Comparison of ENCODE assay signal across 11 mouse cellular contexts in the genomic region with DNA sequence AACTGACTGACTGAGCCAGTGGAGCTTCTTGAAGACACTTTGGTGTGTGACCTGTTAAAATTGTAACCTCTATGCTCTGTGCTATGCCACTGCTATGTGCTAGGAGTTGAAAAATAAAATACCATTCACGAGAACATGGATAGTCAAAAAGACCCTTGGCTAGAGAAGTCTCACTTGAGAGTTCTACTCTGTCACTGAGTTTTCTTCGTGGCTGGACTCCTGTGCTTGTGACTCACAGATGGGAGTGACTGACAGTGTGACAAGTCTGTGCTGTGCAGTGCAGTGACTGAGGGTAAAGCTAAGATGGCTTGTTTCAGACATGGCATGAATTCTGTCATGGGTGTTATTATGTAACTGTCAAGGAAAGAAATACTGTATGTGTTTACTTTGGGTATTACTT. TPM values are rescaled to one million over a fixed set of nuclear protein-coding genes. Genes with fewer than 3 reads are reported as not detected.
A peak's percentile ranks its signal among the peaks of the same experiment; 100 is the strongest.
DNase-seq lines count a peak whose midpoint lies in the region; ATAC-seq and TF ChIP-seq lines count a peak whose summit lies in the region.
"Had no signal": no experiment of that assay in that cellular context is flagged by ENCODE, and none has a peak within 500 bp of the region (broad histone marks: within the 10 kb centered on the region; RNA-seq: fewer than 3 reads in every experiment).

No protein-coding gene starts in this region.

- no peaks in the 10 kb centered on the region for H3K9me3 ChIP-seq in megakaryocyte, embryonic 14.5 days
- no peaks in the 10 kb centered on the region for H3K9me3 ChIP-seq in limb, embryonic 15.5 days
- H3K9me3 ChIP-seq in stomach, embryonic 15.5 days = no peaks in the 10 kb centered on the region

- ATAC-seq in megakaryocyte, adult 5-6 weeks (ENCODE audit: poor library complexity, severe bottlenecking) = no peak
- ATAC-seq in limb, embryonic 15.5 days (ENCODE audit: insufficient number of reproducible peaks, low FRiP score, low TSS enrichment, low read depth) = no peak
- no peak for ATAC-seq in stomach, embryonic 15.5 days (ENCODE audit: insufficient read depth, low FRiP score, low read depth)

- no peak for TF ChIP-seq POLR2A in cerebellum, adult 2 months (IDR thresholded peaks at IDR 0.05; ENCODE audit: borderline replicate concordance, insufficient read depth, low read length)

- 3% methylated on average over 2 of the region's 2 CpGs for WGBS in cerebellum, adult 2 months
- WGBS in limb, embryonic 15.5 days = 36% methylated on average over 2 of the region's 2 CpGs
- WGBS in stomach, embryonic 15.5 days = 22% methylated on average over 2 of the region's 2 CpGs

- H3K9ac ChIP-seq in limb, embryonic 15.5 days = no peak overlapping the region
- H3K9ac ChIP-seq in stomach, embryonic 15.5 days = no peak overlapping the region

- peaks cover 25% of the 10 kb centered on the region for H3K36me3 ChIP-seq in megakaryocyte, embryonic 14.5 days (replicated peaks; ENCODE audit: low read length)
- no peaks in the 10 kb centered on the region for H3K36me3 ChIP-seq in limb, embryonic 15.5 days
- H3K36me3 ChIP-seq in stomach, embryonic 15.5 days = no peaks in the 10 kb centered on the region

- H3K4me2 ChIP-seq in limb, embryonic 15.5 days = peak overlapping the region; percentile 17
- peak overlapping the region; percentile 34; the same call in 1 of the 2 replicates for H3K4me2 ChIP-seq in stomach, embryonic 15.5 days

- DNase-seq in cerebellum, adult 2 months = no peak
- DNase-seq in cerebellum, adult 11 months = no peak
- no peak for DNase-seq in ovary, postnatal 14 days (ENCODE audit: low spot score)
- no peak for DNase-seq in c-Kit-positive CD71-positive TER-119-positive erythroid progenitor cells, embryonic 14.5 days (ENCODE audit: low spot score)
- DNase-seq: adrenal gland, postnatal 14 days; B cell, adult 2 months; left cerebral cortex, postnatal 4 days had no signal

- TF ChIP-seq CTCF in cerebellum, adult 2 months (IDR thresholded peaks at IDR 0.05; ENCODE audit: borderline replicate concordance, insufficient read depth, low read depth, low read length) = no peak

- H3K27ac ChIP-seq in cerebellum, adult 2 months (ENCODE audit: insufficient read depth, low read length) = no peak overlapping the region
- 0 out of 2 replicates have a peak overlapping the region, but pooled peaks have one; percentile 27 for H3K27ac ChIP-seq in limb, embryonic 15.5 days
- H3K27ac ChIP-seq in stomach, embryonic 15.5 days = no peak overlapping the region

- H3K4me3 ChIP-seq in cerebellum, adult 2 months (replicated peaks; ENCODE audit: insufficient read depth, low read depth, low read length) = peak overlapping the region; percentile 40
- H3K4me3 ChIP-seq in megakaryocyte, embryonic 14.5 days (replicated peaks) = peak overlapping the region; percentile 85
- no peak overlapping the region for H3K4me3 ChIP-seq in limb, embryonic 15.5 days
- peak overlapping the region; percentile 11; the same call in 1 of the 2 replicates for H3K4me3 ChIP-seq in stomach, embryonic 15.5 days (replicated peaks)

- H3K27me3 ChIP-seq in cerebellum, adult 2 months (ENCODE audit: control insufficient read depth, insufficient read depth, low read length) = no peaks in the 10 kb centered on the region
- H3K27me3 ChIP-seq in megakaryocyte, embryonic 14.5 days (replicated peaks) = no peaks in the 10 kb centered on the region
- H3K27me3 ChIP-seq in limb, embryonic 15.5 days = no peaks in the 10 kb centered on the region
- H3K27me3 ChIP-seq in stomach, embryonic 15.5 days (replicated peaks) = no peaks in the 10 kb centered on the region

- peaks cover 22% of the 10 kb centered on the region for H3K4me1 ChIP-seq in cerebellum, adult 2 months (ENCODE audit: control insufficient read depth, insufficient read depth, low read length)
- H3K4me1 ChIP-seq in megakaryocyte, embryonic 14.5 days = peaks cover 65% of the 10 kb centered on the region
- peaks cover 32% of the 10 kb centered on the region for H3K4me1 ChIP-seq in limb, embryonic 15.5 days
- H3K4me1 ChIP-seq in stomach, embryonic 15.5 days = peaks cover 26% of the 10 kb centered on the region

RNA-seq across cellular contexts. Expression of gene Dyrk1a, which starts 2.6 kb away (rescaled TPM):
- 41.7 and 42.8 TPM in 2 replicates for polyA plus RNA-seq in cerebellum, adult 2 months (2012; rRNA removed)
- polyA plus RNA-seq in megakaryocyte, embryonic 14.5 days (2012; ENCODE audit: insufficient read depth, low replicate concordance) = 5.9 and 6.5 TPM in 2 replicates
- total RNA-seq in megakaryocyte, adult 5-6 weeks (2015) = 65.9 and 67.4 TPM in 2 replicates
- total RNA-seq in megakaryocyte, adult 5-6 weeks (2017) = 62.2 and 66.8 TPM in 2 replicates
- 7.5 and 8.3 TPM in 2 replicates for polyA plus RNA-seq in limb, embryonic 15.5 days (2015; fragmentation: Nextera tagmentation; extraction: Ambion mirVana)
- polyA plus RNA-seq in stomach, embryonic 15.5 days (2015; fragmentation: Nextera tagmentation; extraction: Ambion mirVana) = 8.0 and 9.5 TPM in 2 replicates

RNA-seq across cellular contexts. Expression of gene Vps26c, which starts 45.8 kb away (rescaled TPM):
- polyA plus RNA-seq in cerebellum, adult 2 months (2012; rRNA removed) = 54.8 and 57.8 TPM in 2 replicates
- polyA plus RNA-seq in megakaryocyte, embryonic 14.5 days (2012; ENCODE audit: insufficient read depth, low replicate concordance) = 2.8 and 3.1 TPM in 2 replicates
- 39.2 and 43.3 TPM in 2 replicates for total RNA-seq in megakaryocyte, adult 5-6 weeks (2015)
- total RNA-seq in megakaryocyte, adult 5-6 weeks (2017) = 45.6 and 46.0 TPM in 2 replicates
- polyA plus RNA-seq in limb, embryonic 15.5 days (2015; fragmentation: Nextera tagmentation; extraction: Ambion mirVana) = 54.9 and 61.3 TPM in 2 replicates
- 54.8 and 55.3 TPM in 2 replicates for polyA plus RNA-seq in stomach, embryonic 15.5 days (2015; fragmentation: Nextera tagmentation; extraction: Ambion mirVana)

Comparison
In these comparisons a context has a peak if more than half of its experiments do, and no peak if none do; other contexts are left out.
1. RNA of gene Vps26c, which starts 45.8 kb away (polyA plus RNA-seq): 54.8 to 57.8 TPM in cerebellum, adult 2 months, 54.9 to 61.3 TPM in limb, embryonic 15.5 days and 54.8 to 55.3 TPM in stomach, embryonic 15.5 days; 2.8 to 3.1 TPM in megakaryocyte, embryonic 14.5 days; every median in the first group is over 10 times any median in the second.